Mouse (Mus musculus) intestine, embryonic 16.5 days (tissue): Measurements from ENCODE around the gene Scgb2b12. TPM values are rescaled to one million over a fixed set of nuclear protein-coding genes. Genes with fewer than 3 reads are reported as not detected.
"Not testable (repeated sequence)": the region's sequence is repeated elsewhere in the genome, so short reads cannot be mapped to it uniquely, and the experiment has no call there.

Experiments used
- ATAC-seq: fragments of 200-750 bp; cut with Nextera tagmentation; 2 replicates; pipeline ENCODE4 v1.8.0; 2017; ENCODE audit warnings: moderate TSS enrichment, moderate library complexity
- H3K27ac ChIP-seq: fragments of 300-500 bp; sonication (generic); 2 replicates; pipeline ENCODE4 v1.5.1; 2014; ENCODE audit warnings: mild to moderate bottlenecking, low read length
- H3K27me3 ChIP-seq: fragments of 300-500 bp; sonication (generic); replicated peaks from 2 replicates; pipeline ENCODE4 v1.6.1; 2014; ENCODE audit warnings: low read length, control low read depth, mixed read lengths; ENCODE audit not compliant: control insufficient read depth, insufficient read depth
- H3K36me3 ChIP-seq: fragments of 300-500 bp; sonication (generic); 2 replicates; pipeline ENCODE4 v1.6.1; 2014; ENCODE audit warnings: low read length, control low read depth; ENCODE audit not compliant: control insufficient read depth, insufficient read depth
- H3K4me1 ChIP-seq: fragments of 300-500 bp; sonication (generic); 2 replicates; pipeline ENCODE4 v1.6.1; 2014; ENCODE audit warnings: low read length, control low read depth, mixed read lengths; ENCODE audit not compliant: control insufficient read depth, insufficient read depth
- H3K4me2 ChIP-seq: fragments of 300-500 bp; sonication (generic); 2 replicates; pipeline ENCODE4 v1.6.1; 2014; ENCODE audit warnings: low read depth, low read length, control low read depth
- H3K4me3 ChIP-seq: fragments of 300-500 bp; sonication (generic); 2 replicates; pipeline ENCODE4 v1.5.1; 2014; ENCODE audit warnings: mild to moderate bottlenecking, low read length
- H3K9ac ChIP-seq: fragments of 300-500 bp; sonication (generic); 2 replicates; pipeline ENCODE4 v1.6.1; 2014; ENCODE audit warnings: low read depth, low read length
- H3K9me3 ChIP-seq: fragments of 300-500 bp; sonication (generic); 2 replicates; pipeline ENCODE4 v1.6.1; 2016; ENCODE audit warnings: low read length, control low read depth; ENCODE audit not compliant: control insufficient read depth
- WGBS: fragments of 180-500 bp; shearing (Covaris S2); extraction: QIAGEN DNeasy Blood & Tissue Kit; methylation state at CpG from one replicate; pipeline ENCODE4 v1.1.7; 2014; 5-methylcytosine and 5-hydroxymethylcytosine counted together
- polyA plus RNA-seq: library from polyadenylated mRNA; unstranded; fragments of >200 nt; fragmentation: Nextera tagmentation; extraction: Ambion mirVana; gene quantifications from 2 replicates; pipeline ENCODE4 v1.2.1, GENCODE M21; 2015

Scgb2b12 gene
- not detected in 2 replicates for polyA plus RNA-seq

DNA sequence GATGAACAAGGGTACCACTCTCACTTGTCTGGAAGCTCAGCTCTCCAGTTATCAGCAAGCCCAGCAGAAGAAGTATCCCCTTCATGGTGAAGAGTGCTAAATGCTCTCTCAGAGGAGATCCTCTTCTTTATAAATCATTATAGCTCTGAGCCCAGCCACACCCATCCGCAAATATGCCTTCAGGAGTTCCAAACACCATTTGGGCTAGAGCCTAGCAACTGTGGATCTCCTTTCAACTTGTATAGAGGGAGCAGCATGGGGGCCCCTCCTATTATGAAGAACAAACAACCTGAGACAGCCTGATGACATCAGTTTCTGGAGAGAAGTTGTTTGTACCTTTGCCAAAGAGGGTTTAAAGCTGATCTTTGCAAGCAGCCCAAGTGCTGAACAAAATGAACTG lies at the start of gene Scgb2b12:
TSS of gene Scgb2b12 (minus strand) at position 101 of the 400 bp plus-strand sequence.
- ATAC-seq: not testable (repeated sequence)

DNA sequence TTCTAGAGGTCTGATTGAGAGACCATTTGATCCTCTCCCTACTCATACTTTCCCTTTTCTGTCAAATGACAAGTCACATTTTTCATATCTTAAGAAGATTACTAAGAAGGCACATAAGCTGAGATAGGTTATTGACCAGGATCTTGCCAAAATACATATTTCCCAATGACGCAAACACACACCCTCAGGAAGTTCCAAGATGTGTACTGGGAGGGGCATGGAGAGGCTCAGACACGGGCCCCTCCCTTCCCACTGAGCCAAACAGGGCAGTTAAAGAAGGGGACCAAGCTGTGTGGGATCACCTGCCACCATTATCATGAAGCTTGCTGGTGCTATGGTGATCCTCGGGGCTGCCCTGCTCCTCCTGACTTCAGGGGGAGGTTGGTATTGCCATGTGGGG lies 6.8 kb upstream of the Scgb2b12 start, which contains the start of gene Scgb1b12:
TSS of gene Scgb1b12 (plus strand) at position 301 of the 400 bp plus-strand sequence.
- H3K4me3 ChIP-seq, H3K4me1 ChIP-seq, H3K27me3 ChIP-seq, H3K4me2 ChIP-seq, H3K9me3 ChIP-seq, H3K36me3 ChIP-seq, H3K27ac ChIP-seq, H3K9ac ChIP-seq, ATAC-seq: not testable (repeated sequence)
- 89% methylated on average over 2 of the region's 3 CpGs for WGBS

More for the DNA sequence above, at the start of gene Scgb2b12:
- not testable (repeated sequence) for H3K9me3 ChIP-seq, H3K4me3 ChIP-seq, H3K36me3 ChIP-seq, H3K27ac ChIP-seq, H3K27me3 ChIP-seq, H3K4me1 ChIP-seq, H3K4me2 ChIP-seq, H3K9ac ChIP-seq
- WGBS: 67% methylated on average over 1 of the region's 1 CpGs

Other genes starting within 250 kb of the Scgb2b12 start
- gene Scgb1b10, start 226.4 kb downstream of the Scgb2b12 start, polyA plus RNA-seq: not detected in 2 replicates
- gene Scgb2b11, start 116.1 kb downstream of the Scgb2b12 start, polyA plus RNA-seq: not detected in 2 replicates
- not detected in 2 replicates for gene Scgb1b11, start 104.4 kb downstream of the Scgb2b12 start, polyA plus RNA-seq
- not detected in 2 replicates for gene Scgb1b12, start 6.9 kb upstream of the Scgb2b12 start, polyA plus RNA-seq
- gene Scgb1b29, start 114.3 kb upstream of the Scgb2b12 start, polyA plus RNA-seq: not detected in 2 replicates